Mouse (Mus musculus): ENCODE data around the gene Ftl1.
"Not testable (repeated sequence)": the region's sequence is repeated elsewhere in the genome, so short reads cannot be mapped to it uniquely, and the experiment has no call there.

Gene Ftl1

DNA sequence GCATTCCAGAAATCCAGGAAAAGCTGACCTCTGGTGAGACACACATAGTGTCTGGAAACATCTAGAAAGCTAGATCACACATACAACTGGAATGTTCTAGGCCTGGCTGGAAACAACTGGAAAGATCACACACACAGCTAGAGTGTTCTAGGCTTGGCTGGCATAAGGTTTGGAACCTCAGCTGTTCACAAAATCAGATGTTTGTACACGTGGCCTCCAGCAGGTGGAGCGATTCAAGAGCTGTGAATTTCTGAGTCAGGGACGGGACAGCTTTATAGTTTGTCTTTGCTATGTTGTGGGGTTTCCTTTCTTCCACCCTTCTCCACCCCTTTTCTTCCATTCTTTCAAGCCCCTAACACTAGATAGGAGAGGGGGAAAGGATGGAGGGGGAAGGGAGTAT, 17.3 kb upstream of the Ftl1 start:
- in situ Hi-C loops (cut with MseI, MboI) = loop anchor here in 1 of 2 experiments (10.0 kb wide), 1 partner anchor 88 kb away; no protein-coding TSS in a partner anchor

DNA sequence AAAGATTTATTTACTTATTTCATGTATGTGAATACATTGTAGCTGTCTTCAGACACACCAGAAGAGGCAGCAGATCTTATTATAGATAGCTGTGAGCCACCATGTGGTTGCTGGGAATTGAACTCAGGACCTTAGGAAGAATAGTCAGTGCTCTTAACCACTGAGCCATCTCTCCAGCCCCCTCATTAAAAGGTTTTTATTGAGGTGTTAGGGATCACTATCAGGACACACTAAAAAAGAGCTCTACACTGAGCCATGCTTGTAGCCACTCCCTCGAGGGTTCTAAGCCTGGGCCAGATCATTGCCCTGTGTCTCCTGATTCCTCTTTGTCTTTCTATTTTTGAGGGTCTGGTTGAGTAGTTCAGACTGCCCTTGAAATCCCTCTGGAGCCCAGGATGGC, 16.8 kb upstream of the Ftl1 start:
- in situ Hi-C loops (cut with MseI, MboI) = loop anchor here in 1 of 2 experiments (10.0 kb wide), 1 partner anchor 88 kb away; no protein-coding TSS in a partner anchor

DNA sequence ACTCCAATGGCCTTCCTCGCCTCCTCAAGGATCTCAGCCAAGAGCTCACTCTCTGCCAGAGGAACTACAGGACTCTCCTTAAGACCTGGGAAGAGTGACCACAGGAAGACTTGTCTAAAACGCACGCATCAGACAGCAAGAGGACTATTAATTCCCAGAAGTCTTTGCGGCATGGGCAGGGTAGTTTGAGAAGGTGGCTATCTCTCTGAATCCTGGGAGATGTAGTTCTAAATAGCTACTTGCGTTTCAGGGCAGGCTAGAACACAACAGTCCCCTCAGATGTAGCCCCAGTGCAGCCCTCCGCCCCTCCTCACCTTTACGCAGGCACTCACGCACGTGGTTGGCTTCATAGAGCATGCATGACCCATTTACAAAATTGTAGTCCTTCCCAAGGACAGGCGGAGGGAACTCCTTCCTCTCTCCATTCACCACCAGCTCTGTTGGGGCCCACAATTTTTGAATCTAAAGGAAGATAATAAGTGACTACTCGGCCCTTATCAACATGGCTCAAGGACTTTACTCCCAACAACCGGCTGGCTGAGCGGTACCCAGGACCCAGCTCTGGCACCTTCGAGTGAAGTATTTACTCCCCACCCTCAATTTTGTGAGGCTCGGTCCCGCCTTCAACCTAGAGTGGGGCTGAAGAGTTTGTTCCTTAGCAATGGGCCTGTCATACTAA, 15.7 kb upstream of the Ftl1 start:
- in situ Hi-C loops (cut with MseI, MboI) = loop anchor here in 1 of 2 experiments (10.0 kb wide), 1 partner anchor 89 kb away; no protein-coding TSS in a partner anchor

DNA sequence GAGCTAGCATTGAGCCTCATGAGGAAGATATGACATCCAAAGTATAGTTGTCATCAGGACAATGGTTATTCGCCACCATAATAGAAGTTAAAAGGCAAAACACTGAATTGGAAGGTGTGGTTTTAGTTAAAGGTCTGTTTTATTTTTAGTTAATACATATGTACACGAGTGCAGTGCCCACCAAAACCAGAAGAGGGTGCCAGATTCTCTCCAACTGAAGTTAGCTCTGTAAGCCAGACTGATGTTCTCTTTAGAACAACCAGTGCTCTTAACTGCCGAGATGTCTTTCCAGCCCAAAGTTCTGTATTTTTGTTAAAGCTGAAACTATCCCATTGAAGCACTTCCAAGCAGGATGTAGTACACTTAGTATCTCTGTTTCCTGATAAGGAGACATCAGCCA, 11.2 kb upstream of the Ftl1 start:
- in situ Hi-C loops (cut with MseI, MboI) = loop anchor here in 1 of 2 experiments (10.0 kb wide), 1 partner anchor 94 kb away; no protein-coding TSS in a partner anchor

DNA sequence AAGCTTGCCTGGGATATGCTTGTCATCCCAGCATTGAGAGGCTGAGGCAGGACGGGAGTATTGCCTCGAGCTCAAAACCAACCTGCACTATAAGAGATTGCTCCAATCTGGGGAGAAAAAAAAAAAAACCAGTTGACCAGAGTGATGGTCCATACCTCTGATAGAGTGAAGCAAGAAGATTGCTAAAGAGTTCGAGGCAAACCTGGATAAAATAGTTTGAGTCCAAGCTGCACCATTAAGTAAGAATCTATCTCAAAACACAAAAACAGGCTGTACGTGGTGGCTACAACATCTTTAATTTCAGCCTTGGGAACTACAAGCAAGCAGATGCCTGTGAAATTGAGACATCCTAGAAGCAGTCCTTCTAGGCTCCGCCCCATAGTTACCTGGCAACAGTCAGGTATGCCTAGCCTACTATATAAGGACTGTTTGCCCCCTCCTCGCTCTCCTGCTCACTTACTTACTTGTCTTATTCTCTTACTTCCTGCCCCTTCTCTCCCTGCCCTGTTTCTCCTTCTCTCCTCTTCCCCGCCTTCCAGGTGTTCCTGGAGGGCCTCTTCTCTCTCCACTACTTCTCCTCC, 7.5 kb upstream of the Ftl1 start:
- in situ Hi-C loops (cut with MseI, MboI) = no loop called here

DNA sequence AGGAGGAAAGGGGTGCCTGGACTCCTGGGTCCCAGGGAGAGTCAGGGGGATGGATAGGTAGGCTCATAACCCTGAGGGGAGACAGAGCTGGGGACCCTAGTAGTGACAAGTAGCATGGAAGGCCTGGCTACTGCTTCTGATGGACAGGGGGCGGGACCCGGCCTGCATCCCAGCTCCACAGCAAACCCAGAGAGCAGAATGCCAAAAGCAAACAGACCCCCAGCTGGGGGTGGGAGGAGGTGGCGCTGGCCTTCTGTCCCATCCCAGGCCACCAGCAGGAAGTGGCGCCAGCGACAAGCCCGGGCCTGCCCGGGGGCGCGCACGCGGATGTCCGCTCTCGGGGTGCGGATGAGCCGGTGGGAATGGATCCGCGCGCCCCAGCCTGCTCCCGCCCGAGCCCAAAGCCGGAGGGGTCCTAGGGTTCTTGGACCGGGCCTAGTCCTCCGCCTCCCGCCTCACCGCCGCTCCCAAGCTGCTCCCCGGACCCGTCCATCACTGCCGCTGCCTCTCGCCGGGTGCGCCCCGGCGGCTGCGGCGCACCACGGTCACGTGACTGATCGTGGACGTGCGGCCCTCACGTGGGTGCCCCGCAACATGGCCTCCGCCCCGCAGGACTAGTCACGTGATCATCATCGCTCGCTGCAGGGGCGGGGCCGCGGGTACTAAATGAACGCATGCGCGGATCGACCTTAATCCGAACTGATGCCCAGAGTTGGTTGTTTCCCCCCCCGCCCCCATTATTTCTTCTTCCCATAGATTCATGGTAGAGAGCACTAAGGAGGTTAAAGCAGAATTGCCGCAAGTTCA, 6.8 kb upstream of the Ftl1 start, which contains the start of gene Bax:
Gene Bax, minus strand, starts transcription at position 616 of the 807 bp plus-strand sequence.
- in situ Hi-C loops (cut with MseI, MboI) = no loop called here

DNA sequence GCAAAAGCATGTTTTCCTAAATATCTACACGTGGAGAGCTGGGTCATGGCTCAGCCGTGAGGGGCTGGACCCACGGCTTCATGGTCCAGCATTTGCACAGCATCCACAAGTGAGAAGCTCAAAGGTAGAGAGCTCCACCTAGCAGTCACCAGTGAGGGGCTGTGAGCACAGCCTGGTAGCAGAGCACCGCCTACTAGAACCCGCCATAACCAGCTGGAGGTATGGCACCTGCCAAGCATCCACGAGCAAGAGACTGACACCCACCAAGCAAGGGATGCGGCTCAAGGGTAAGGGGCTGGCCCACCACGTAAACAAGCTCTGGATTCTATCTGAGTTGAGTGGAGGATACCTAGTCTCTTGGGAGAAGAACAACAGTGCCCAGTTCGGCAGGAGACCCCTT, 5.9 kb upstream of the Ftl1 start:
- in situ Hi-C loops (cut with MseI, MboI) = no loop called here

DNA sequence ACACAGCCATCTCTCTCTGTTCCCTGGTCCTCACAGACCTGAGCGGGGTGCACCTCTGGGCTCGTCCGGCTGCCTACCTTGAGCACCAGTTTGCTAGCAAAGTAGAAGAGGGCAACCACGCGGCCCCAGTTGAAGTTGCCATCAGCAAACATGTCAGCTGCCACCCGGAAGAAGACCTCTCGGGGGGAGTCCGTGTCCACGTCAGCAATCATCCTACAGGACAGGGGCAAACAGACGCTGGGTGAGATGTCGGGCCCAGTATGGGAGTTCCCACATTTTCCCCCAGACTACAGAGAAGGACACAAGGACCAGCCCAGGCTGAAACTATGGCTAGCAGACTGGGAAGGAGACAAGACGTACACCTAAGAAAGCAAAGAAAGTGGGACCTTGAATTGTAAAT, 5.4 kb upstream of the Ftl1 start:
- in situ Hi-C loops (cut with MseI, MboI) = no loop called here

DNA sequence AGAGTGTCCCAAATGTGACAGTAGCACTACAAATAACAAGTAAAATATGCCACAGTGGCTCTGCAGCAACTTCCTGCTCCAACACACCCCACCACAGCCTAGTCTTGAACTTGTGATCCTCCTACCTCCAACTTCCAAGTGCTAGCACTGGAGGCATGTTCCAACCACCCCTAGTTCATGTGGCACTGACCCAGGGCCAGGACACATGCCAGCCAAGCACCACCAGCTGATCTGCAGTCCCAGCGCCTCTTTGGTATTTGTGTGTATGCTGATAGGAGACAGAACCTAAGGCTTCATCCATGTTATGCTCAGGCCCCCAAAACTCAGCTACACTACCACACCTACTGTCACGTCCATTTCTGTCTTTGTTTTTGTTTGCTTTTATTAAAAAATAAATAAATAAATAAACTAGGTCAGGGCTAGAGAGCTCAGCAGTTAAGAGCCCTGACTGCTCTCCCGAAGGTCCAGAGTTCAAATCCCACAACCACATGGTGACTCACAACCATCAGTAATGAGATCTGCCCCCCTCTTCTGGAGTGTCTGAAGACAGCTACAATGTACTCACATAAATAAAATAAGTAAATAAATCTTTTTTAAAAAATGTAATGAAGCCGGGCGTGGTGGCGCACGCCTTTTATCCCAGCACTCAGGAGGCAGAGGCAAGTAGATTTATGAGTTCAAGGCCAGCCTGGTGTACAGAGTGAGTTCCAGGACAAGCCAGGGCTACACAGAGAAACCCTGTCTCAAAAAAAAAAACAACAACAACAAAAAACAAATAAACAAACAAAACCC, 4.5 kb upstream of the Ftl1 start:
- in situ Hi-C loops (cut with MseI, MboI) = no loop called here

DNA sequence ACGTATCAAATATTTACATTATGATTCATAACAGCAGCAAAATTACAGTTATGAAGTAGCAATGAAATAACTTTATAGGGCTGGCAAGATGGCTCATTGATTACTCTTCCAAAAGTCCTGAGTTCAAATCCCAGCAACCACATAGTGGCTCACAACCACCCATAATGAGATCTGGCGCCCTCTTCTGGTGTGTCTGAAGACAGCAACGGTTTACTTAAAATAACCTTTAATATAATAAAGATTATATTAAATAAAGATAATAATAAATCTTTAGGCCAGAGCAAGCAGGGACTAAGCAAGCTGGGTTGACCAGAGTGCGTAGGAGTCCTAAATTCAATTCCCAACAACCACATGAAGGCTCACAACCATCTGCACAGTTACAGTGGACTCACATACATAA, 3.2 kb upstream of the Ftl1 start:
- in situ Hi-C loops (cut with MseI, MboI) = not testable (repeated sequence)

DNA sequence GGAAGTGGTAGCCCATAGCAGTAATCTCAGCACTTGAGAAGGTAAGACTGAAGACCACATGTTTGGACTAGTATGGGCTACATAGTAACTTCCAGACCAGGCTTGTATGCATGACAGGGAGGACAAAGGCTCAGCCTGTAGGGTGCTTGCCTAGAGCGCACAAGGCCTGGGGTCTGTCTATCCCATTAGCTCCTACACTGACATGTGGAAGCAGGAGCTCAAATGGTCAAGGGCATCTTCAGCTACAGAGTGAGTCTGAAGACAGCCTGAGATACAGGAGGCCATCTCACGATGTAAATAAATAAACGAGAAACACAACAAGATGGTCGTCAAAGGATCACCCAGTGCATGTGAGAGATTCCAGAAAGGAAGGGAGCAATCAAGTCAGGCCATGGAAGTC, 2.6 kb upstream of the Ftl1 start:
- in situ Hi-C loops (cut with MseI, MboI) = no loop called here

DNA sequence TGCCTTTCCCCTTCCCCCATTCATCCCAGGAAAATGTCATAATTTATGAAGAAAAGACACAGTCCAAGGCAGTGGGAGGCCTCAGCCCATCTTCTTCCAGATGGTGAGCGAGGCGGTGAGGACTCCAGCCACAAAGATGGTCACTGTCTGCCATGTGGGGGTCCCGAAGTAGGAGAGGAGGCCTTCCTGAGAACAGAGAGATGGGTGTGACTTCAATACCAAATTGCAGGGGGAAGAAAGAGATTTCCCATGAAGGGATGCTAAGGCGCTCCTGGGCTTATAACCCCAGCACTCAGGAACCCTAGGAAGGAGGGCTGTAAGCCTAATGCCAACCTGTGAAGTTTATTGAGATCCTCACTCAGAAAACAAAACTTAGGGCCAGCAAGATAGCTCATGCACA, 2.1 kb upstream of the Ftl1 start:
- in situ Hi-C loops (cut with MseI, MboI) = no loop called here

DNA sequence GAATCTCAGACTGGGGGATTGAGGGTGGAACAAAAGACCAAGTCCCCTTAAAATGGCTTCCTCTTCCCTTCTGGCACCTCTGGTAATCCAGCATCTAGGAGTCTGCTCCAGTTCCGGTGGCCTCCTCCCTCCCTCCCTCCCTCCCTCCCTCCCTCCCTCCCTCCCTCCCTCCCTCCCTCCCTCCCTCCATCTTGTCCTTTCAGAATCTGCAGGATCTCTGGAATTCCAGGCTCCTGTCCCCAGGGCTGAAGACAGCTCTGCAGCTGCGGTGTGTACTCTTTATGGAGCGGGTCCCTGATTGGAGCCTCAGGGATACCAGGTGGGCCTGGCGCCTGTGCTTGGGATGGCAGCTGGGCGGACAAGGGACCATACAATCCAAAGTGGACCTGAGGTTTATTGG, 1.6 kb upstream of the Ftl1 start:
- in situ Hi-C loops (cut with MseI, MboI) = no loop called here

DNA sequence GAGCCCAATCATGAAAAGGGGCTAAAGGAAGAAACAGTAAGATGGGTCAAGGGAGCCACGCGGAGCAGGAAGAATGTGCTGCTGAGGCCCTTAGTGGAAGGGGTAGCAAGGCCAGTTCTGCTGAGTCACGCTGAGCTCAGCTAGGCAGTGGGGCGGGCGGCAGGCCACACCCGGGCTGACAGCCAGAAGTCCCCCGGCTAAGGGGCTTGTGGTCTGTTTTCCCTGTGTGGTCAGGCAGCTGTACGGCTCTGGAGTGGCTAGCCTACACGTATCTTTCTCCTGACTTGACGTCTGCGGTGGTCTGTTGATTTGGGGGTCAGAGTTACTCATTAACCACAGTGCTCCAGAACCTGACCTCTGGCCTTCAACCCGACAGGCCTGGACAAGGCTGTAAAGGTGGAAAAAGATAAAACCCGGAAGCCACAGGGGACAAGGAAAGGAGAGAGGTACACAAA, 1.2 kb upstream of the Ftl1 start:
- in situ Hi-C loops (cut with MseI, MboI) = no loop called here

DNA sequence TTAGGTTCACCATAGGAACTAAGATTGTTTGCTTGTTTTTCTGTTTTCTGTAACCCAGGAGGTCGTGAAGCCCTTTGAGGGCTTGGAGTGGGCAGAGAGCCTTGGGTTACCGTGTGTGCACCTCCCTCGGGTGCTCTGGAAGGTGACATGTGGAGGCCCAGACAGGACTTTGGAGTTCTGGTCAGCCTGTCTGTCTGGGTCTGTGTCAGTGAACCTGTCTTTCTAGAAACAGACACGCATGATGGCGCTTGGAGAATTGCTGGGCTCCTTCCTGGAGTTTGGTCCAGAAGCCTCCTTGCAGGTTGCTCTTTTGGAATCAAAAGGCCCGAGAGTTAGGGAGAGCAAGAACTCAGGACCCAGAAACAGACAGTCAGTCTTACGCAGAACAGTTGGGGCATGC, 693 bp upstream of the Ftl1 start:
- in situ Hi-C loops (cut with MseI, MboI) = no loop called here

DNA sequence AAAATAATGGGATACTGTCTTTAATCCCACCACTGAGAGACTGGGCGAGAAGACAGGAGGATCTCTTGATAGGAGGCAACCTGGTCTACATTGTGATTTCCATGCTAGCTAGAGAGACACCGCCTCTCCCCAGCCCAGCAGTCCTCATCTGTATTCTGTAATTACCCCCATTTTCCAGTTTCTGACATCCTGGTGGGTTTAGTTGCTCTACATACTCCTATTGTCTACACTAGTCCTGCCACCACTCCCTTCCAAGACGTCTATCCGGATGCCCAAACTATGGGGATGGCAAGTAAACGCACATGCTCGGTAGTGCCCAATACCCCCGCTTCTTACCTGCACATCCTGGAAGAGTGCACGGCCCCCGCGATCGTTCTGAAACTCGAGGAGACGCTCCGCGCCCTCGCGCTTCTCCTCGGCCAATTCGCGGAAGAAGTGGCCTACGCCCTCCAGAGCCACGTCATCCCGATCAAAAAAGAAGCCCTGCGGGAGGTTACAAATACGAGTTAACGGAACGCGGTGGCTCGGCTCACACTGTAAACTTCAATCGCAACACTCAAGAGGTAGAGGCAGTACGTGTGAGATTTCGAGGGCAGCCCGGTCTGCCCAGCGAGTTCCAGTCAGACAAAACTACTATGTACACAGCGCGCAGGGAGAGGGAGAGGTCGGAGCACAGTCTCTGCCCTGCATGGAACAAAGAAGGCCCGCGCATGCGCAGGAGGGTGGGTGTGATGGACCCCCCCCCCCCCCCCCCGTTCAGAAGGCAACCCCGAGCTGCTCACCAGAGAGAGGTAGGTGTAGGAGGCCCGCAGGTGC, 728 bp downstream of the Ftl1 start:
- in situ Hi-C loops (cut with MseI, MboI) = loop anchor here in 1 of 2 experiments (10.0 kb wide), 1 partner anchor 56 kb away; the partner anchor contains the start of gene Nucb1

DNA sequence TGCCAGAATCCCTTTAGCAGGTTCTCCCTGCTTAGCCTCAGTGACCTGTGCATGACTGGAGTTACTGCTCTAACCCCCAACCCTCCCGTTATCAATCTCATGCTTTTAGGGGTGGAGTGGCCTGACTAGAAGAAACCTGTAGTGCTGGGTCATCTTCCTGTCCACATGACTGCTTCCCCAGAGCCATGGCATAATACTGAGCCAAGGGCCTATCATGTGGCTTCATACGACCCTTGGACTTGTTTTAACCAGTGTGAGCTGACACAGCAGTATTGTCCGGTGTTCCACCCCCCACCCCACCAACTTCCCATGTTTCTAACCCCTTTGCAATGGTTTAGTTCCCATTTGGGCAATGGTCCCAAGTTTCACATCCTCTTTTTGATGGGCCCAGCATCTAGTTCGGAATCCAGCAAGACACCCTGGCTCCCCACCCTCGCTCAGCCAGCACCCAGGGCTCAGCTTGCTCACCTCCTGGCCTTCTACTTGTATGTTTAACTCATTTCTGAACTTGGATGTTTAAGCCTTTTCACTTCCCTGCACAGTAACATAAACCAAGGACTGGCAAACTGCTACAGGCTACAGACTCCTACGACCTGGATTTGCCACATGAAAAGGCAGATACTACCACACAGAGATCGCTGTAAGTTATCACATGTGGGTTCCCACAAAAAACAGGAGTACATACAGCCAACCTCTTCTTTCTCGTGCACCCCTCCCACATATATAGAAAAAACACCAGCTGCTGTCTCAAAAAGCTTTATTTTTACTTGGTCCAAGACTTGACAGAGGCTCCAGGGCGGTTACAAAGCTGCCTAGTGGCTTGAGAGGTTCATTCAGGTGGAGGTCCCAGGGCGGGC, 2.3 kb downstream of the Ftl1 start:
- in situ Hi-C loops (cut with MseI, MboI) = loop anchor here in 1 of 2 experiments (10.0 kb wide), 1 partner anchor 57 kb away; the partner anchor contains the start of gene Nucb1

DNA sequence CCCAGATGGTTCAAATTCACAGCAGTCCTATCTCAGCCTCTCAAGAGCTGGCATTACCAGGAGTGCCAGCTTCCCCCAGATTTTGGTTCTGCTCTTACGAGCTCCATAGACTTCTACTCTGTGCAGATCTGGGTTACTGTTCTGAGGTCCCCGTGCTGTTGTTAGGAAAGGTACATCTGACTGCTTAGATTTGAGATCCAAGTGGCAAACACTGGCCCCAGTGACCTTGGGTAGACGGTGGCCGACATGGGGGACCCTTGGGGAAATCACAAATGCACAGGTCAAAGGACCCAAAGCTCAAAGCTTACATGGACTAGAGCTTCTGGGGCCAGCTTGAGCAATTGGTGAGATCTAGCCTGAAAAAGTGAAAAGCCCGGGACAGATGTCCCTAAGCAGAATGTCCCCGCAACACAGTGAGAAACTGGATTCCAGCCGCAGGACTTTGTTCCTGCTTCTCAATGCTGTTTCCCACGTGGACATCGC, 2.9 kb downstream of the Ftl1 start:
- in situ Hi-C loops (cut with MseI, MboI) = loop anchor here in 1 of 2 experiments (10.0 kb wide), 1 partner anchor 58 kb away; the partner anchor contains the start of gene Nucb1

Data from mouse trophoblast stem cell (cell line).